Mouse (Mus musculus) erythroblast, embryonic 14.5 days (primary cell): ENCODE measurements around the gene Uqcc1. TPM values are rescaled to one million over a fixed set of nuclear protein-coding genes. Genes with fewer than 3 reads are reported as not detected.

Experiments used
- H3K27me3 ChIP-seq: 2 replicates; pipeline ENCODE4 v1.6.1; 2012; ENCODE audit warnings: inconsistent platforms; ENCODE audit not compliant: control insufficient read depth
- H3K36me3 ChIP-seq: 2 replicates; pipeline ENCODE4 v1.6.1; 2012; ENCODE audit warnings: mild to moderate bottlenecking, inconsistent platforms; ENCODE audit not compliant: control insufficient read depth
- H3K4me1 ChIP-seq: 2 replicates; pipeline ENCODE4 v1.6.1; 2012; ENCODE audit warnings: inconsistent platforms; ENCODE audit not compliant: control insufficient read depth
- H3K4me3 ChIP-seq: replicated peaks from 2 replicates; pipeline ENCODE3; 2012; ENCODE audit warnings: moderate library complexity, mild to moderate bottlenecking, inconsistent platforms
- H3K9me3 ChIP-seq: 2 replicates; pipeline ENCODE4 v1.6.1; 2012; ENCODE audit warnings: low read length, inconsistent platforms, mixed read lengths; ENCODE audit not compliant: control insufficient read depth
- GATA1 ChIP-seq: IDR thresholded peaks from 2 replicates; pipeline ENCODE4 v1.6.1; 2012; ENCODE audit warnings: low read length, inconsistent platforms, mixed read lengths
- TAL1 ChIP-seq: IDR thresholded peaks from 3 replicates; pipeline ENCODE4 v1.6.1; 2012; ENCODE audit warnings: low read length, inconsistent platforms, mixed read lengths
- polyA plus RNA-seq: library from polyadenylated mRNA; stranded (reverse); fragments of >175 nt; gene quantifications from 2 replicates; pipeline ENCODE4 v1.2.3, GENCODE M21; 2012

Gene Uqcc1
- polyA plus RNA-seq, 1 experiment: 0.47 TPM

GRCm38 (mm10) chr2:155825904-155826629 lies 104.0 kb downstream of the Uqcc1 start:
- Histone ChIP-seq H3K27me3 (no peaks in the 10 kb centered on the region; the same call in 1 of the 2 replicates), H3K9me3 (no peaks in the 10 kb centered on the region), H3K4me3 (peak overlapping the region; percentile 88), H3K4me1 (peaks cover 35% of the 10 kb centered on the region), H3K36me3 (peaks cover 31% of the 10 kb centered on the region)
- TF ChIP-seq TAL1 (no peak), GATA1 (no peak)

GRCm38 (mm10) chr2:155823722-155824121 lies 106.4 kb downstream of the Uqcc1 start:
- peaks cover 56% of the 10 kb centered on the region for H3K4me1 ChIP-seq
- H3K9me3 ChIP-seq: no peaks in the 10 kb centered on the region
- no peak for TF ChIP-seq GATA1
- TF ChIP-seq TAL1: no peak
- no peaks in the 10 kb centered on the region for H3K27me3 ChIP-seq
- peaks cover 50% of the 10 kb centered on the region for H3K36me3 ChIP-seq
- no peak overlapping the region for H3K4me3 ChIP-seq

- peaks cover 50% of the 10 kb centered on the region for H3K36me3 ChIP-seq
- peaks cover 50% of the 10 kb centered on the region for H3K4me1 ChIP-seq
- TF ChIP-seq TAL1 (no peak), GATA1 (no peak)
- H3K27me3 ChIP-seq: no peaks in the 10 kb centered on the region
- H3K9me3 ChIP-seq: no peaks in the 10 kb centered on the region
- no peak overlapping the region for H3K4me3 ChIP-seq
Measured at GRCm38 (mm10) chr2:155820779-155821178, 109.3 kb downstream of the Uqcc1 start.

GRCm38 (mm10) chr2:155819449-155820251 lies 110.5 kb downstream of the Uqcc1 start:
- Histone ChIP-seq H3K4me3 (peak overlapping the region; percentile 85), H3K9me3 (no peaks in the 10 kb centered on the region), H3K4me1 (peaks cover 42% of the 10 kb centered on the region), H3K27me3 (no peaks in the 10 kb centered on the region), H3K36me3 (peaks cover 50% of the 10 kb centered on the region)
- TF ChIP-seq TAL1 (no peak), GATA1 (no peak)

- H3K36me3 ChIP-seq: peaks cover 49% of the 10 kb centered on the region
- H3K27me3 ChIP-seq: no peaks in the 10 kb centered on the region
- peak within 1 kb of the TSS; percentile 85 for H3K4me3 ChIP-seq
- no peaks in the 10 kb centered on the region for H3K9me3 ChIP-seq
- TF ChIP-seq TAL1: no peak
- TF ChIP-seq GATA1: no peak
- H3K4me1 ChIP-seq: peaks cover 42% of the 10 kb centered on the region
Measured at GRCm38 (mm10) chr2:155819392-155819448, 110.9 kb downstream of the Uqcc1 start, which contains the start of gene BC029722. Gene BC029722, minus strand, starts transcription at chr2:155819426.

GRCm38 (mm10) chr2:155818596-155819391 lies 111.3 kb downstream of the Uqcc1 start:
- Histone ChIP-seq H3K4me3 (peak overlapping the region; percentile 85), H3K27me3 (no peaks in the 10 kb centered on the region), H3K36me3 (peaks cover 45% of the 10 kb centered on the region), H3K4me1 (peaks cover 41% of the 10 kb centered on the region), H3K9me3 (no peaks in the 10 kb centered on the region)
- TF ChIP-seq TAL1 (no peak), GATA1 (no peak)

GRCm38 (mm10) chr2:155817301-155818245 lies 112.5 kb downstream of the Uqcc1 start:
- peaks cover 2% of the 10 kb centered on the region for H3K27me3 ChIP-seq
- H3K9me3 ChIP-seq: no peaks in the 10 kb centered on the region
- no peak for TF ChIP-seq TAL1
- TF ChIP-seq GATA1: no peak
- H3K4me1 ChIP-seq: peaks cover 35% of the 10 kb centered on the region
- H3K4me3 ChIP-seq: peak overlapping the region; percentile 85
- peaks cover 33% of the 10 kb centered on the region for H3K36me3 ChIP-seq

GRCm38 (mm10) chr2:155816179-155816578 lies 113.9 kb downstream of the Uqcc1 start:
- Histone ChIP-seq H3K4me3 (no peak overlapping the region), H3K27me3 (peaks cover 2% of the 10 kb centered on the region), H3K4me1 (peaks cover 32% of the 10 kb centered on the region), H3K9me3 (no peaks in the 10 kb centered on the region), H3K36me3 (peaks cover 20% of the 10 kb centered on the region)
- TF ChIP-seq GATA1: no peak
- no peak for TF ChIP-seq TAL1
